Mouse (Mus musculus): ENCODE results near the gene Pcnx2.

DNA sequence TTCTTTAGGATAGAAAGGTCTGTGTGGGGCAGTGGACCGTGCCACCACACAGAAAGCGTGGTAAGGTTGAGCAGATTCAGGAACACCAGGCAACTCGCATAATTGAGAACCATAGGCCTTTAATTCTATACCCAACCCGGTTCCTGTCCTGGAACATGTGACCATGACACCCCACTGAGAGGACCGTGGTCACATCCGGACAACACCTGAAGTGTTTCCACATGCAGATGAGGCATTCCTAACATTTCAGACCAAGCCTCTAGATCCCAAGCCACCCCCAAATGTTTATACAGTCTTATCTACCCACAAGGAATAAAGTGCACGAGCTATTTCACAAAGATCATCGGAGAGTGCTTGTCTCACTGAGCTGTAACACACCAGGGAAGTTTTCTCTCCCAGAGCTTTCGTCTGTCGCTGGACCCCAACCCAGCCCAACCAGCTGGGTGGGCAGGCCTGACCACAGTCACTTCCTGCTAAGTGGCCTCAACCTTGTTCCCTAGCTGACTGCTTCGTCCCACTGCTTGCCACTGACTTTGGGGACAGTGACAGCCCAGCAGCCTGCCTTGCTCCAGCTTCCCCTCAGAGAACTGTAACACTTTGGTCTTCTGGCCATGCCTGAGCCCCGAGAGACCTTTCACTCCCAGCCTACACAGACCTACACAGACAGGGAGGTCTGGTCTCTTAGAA lies 120.5 kb downstream of the Pcnx2 start:
- TF ChIP-seq CTCF (IDR thresholded peaks at IDR 0.05; ENCODE audit: low read depth, low read length) = no peak
- no peak for TF ChIP-seq GATA1 (IDR thresholded peaks at IDR 0.05; ENCODE audit: borderline replicate concordance, low read length)

Data from G1E (cell line).